In genomic region chr8:121593983-121594382, GRCm38 (mm10) we compare ENCODE assay signal across 15 mouse cellular contexts. TPM values are rescaled to one million over a fixed set of nuclear protein-coding genes. Genes with fewer than 3 reads are reported as not detected.
A peak's percentile ranks its signal among the peaks of the same experiment; 100 is the strongest.
DNase-seq lines count a peak whose midpoint lies in the region; TF ChIP-seq lines count a peak whose summit lies in the region.
"Had no signal": no experiment of that assay in that cellular context is flagged by ENCODE, and none has a peak within 500 bp of the region (broad histone marks: within the 10 kb centered on the region; RNA-seq: fewer than 3 reads in every experiment).

No protein-coding gene starts in this region.

- TF ChIP-seq CTCF in left cerebral cortex, adult 2 months (IDR thresholded peaks at IDR 0.05) = no peak

- H3K27ac ChIP-seq in left cerebral cortex, adult 2 months = peak overlapping the region; percentile 28; the same call in 1 of the 2 replicates
- H3K27ac ChIP-seq: hindbrain, embryonic 15.5 days had no signal

- intact Hi-C loops in left cerebral cortex, adult 2 months (cut with DNase I) = loop anchor here (10.0 kb wide), 1 partner anchor 311 kb away; the partner anchor contains the start of gene Slc7a5

- H3K4me3 ChIP-seq in left cerebral cortex, adult 2 months = no peak overlapping the region
- H3K4me3 ChIP-seq: hindbrain, embryonic 15.5 days had no signal

- peak; percentile 59 for DNase-seq in adrenal gland, adult 2 months
- DNase-seq in adrenal gland, adult 18-20 months (ENCODE audit: low spot score in 2 of 2) = no peak
- DNase-seq in left cerebral cortex, adult 2 months (ENCODE audit: extremely low spot score in 1 of 2, low spot score in 2 of 2) = no peak
- DNase-seq in left cerebral cortex, adult 18-20 months (ENCODE audit: low spot score in 2 of 2) = no peak
- DNase-seq in heart, postnatal 4 days = peak; percentile 33
- DNase-seq in lung, postnatal 25 days (ENCODE audit: low spot score) = peak; percentile 65
- no peak for DNase-seq in spleen, postnatal 14 days (ENCODE audit: low spot score in 2 of 2)
- no peak for DNase-seq in ovary, adult 18-20 months (ENCODE audit: low spot score)
- DNase-seq: left cerebral cortex, postnatal 4 days had no signal

RNA-seq across cellular contexts. Expression of gene Map1lc3b, which starts 3.8 kb away (rescaled TPM):
- 100 to 1,000 TPM; 169 to 183 TPM for total RNA-seq in adrenal gland, adult 2 months (2021)
- polyA plus RNA-seq in adrenal gland, adult 2 months (2012; rRNA removed) = 92.0 and 145 TPM in 2 replicates
- 100 to 1,000 TPM; 177 to 185 TPM for total RNA-seq in adrenal gland, adult 18-20 months (2021)
- total RNA-seq in left cerebral cortex, adult 2 months (2021) = 100 to 1,000 TPM; 178 to 181 TPM
- 100 to 1,000 TPM; 187 to 190 TPM for total RNA-seq in left cerebral cortex, adult 18-20 months (2021)
- total RNA-seq in heart, postnatal 4 days (2021) = 100 to 1,000 TPM; 130 to 135 TPM

RNA-seq across cellular contexts. Expression of gene Fbxo31, which starts 15.4 kb away (rescaled TPM):
- total RNA-seq in adrenal gland, adult 2 months (2021) = 10 to 100 TPM; 35.1 to 40.0 TPM
- 61.4 and 73.9 TPM in 2 replicates for polyA plus RNA-seq in adrenal gland, adult 2 months (2012; rRNA removed)
- 10 to 100 TPM; 33.6 to 45.0 TPM for total RNA-seq in adrenal gland, adult 18-20 months (2021)
- 100 to 1,000 TPM in 1 of 2 experiments, 10 to 100 TPM in 1; 97.8 to 104 TPM for total RNA-seq in left cerebral cortex, adult 2 months (2021)
- 100 to 1,000 TPM; 104 to 105 TPM for total RNA-seq in left cerebral cortex, adult 18-20 months (2021)
- total RNA-seq in heart, postnatal 4 days (2021) = 10 to 100 TPM; 13.8 to 17.3 TPM

RNA-seq across cellular contexts. Expression of gene 1700018B08Rik, which starts 49.9 kb away (rescaled TPM):
- not detected for total RNA-seq in adrenal gland, adult 2 months (2021)
- not detected in 2 replicates for polyA plus RNA-seq in adrenal gland, adult 2 months (2012; rRNA removed)
- total RNA-seq in adrenal gland, adult 18-20 months (2021) = not detected
- not detected for total RNA-seq in left cerebral cortex, adult 2 months (2021)
- total RNA-seq in left cerebral cortex, adult 18-20 months (2021) = not detected
- total RNA-seq in heart, postnatal 4 days (2021) = not detected
- total RNA-seq: common myeloid progenitor, adult 5-6 weeks; G1E; layer of hippocampus, adult 8-10 months; left cerebral cortex, postnatal 4 days had no signal
- polyA plus RNA-seq: G1E; hindbrain, embryonic 15.5 days; midbrain, embryonic 11.5 days; neural tube, embryonic 11.5 days had no signal

RNA-seq across cellular contexts. Expression of gene Zcchc14, which starts 58.7 kb away (rescaled TPM):
- 10 to 100 TPM; 32.9 to 44.8 TPM for total RNA-seq in adrenal gland, adult 2 months (2021)
- 41.2 and 44.0 TPM in 2 replicates for polyA plus RNA-seq in adrenal gland, adult 2 months (2012; rRNA removed)
- total RNA-seq in adrenal gland, adult 18-20 months (2021) = 10 to 100 TPM; 31.8 to 34.6 TPM
- 10 to 100 TPM; 69.6 to 72.8 TPM for total RNA-seq in left cerebral cortex, adult 2 months (2021)
- total RNA-seq in left cerebral cortex, adult 18-20 months (2021) = 10 to 100 TPM; 63.2 to 68.7 TPM
- 10 to 100 TPM; 41.0 to 42.9 TPM for total RNA-seq in heart, postnatal 4 days (2021)
- polyA plus RNA-seq: G1E had no signal

Comparison
In these comparisons a context has a peak if more than half of its experiments do, and no peak if none do; other contexts are left out.
1. DNase-seq: peak in adrenal gland, adult 2 months (single experiment), heart, postnatal 4 days (single experiment) and lung, postnatal 25 days (single experiment); none in adrenal gland, adult 18-20 months (0 of 2), left cerebral cortex, adult 2 months (0 of 2), left cerebral cortex, adult 18-20 months (0 of 2), spleen, postnatal 14 days (0 of 2) and ovary, adult 18-20 months (single experiment).